Mouse (Mus musculus): ENCODE results near the gene Trp53i11. TPM values are rescaled to one million over a fixed set of nuclear protein-coding genes. Genes with fewer than 3 reads are reported as not detected.

Trp53i11 gene
- total and polyA plus RNA-seq, 3 experiments, result 0.36 to 32.1 (median 0.73) TPM

- in situ Hi-C loops (cut with MboI; ENCODE audit: low pct_ligation_motif_present, low pct_unique_long_range_greater_than_20kb, low sequenced_read_pairs), result no loop called here
- Histone ChIP-seq H3K4me2 (ENCODE audit: insufficient read depth, low read depth, poor library complexity, severe bottlenecking) (no peak overlapping the region), H3K27ac (ENCODE audit: insufficient read depth, low read depth) (no peak overlapping the region), H3K4me3 (replicated peaks in 1 of 3; ENCODE audit: low read depth in 2 of 3, low read length in 2 of 3, poor library complexity in 1 of 3) (no peak overlapping the region), H3K9me3 (replicated peaks; ENCODE audit: low read length) (no peaks in the 10 kb centered on the region), H3K27me3 (replicated peaks) (peaks cover 91% of the 10 kb centered on the region), H3K9ac (ENCODE audit: insufficient read depth, low read depth) (no peak overlapping the region), H3K4me1 (ENCODE audit: control insufficient read depth in 1 of 2, insufficient read depth in 2 of 2) (peaks cover 0 to 10% of the 10 kb centered on the region in 2 experiments; a peak in 2 of 4 replicates), H3K36me3 (replicated peaks in 1 of 2; ENCODE audit: control insufficient read depth in 1 of 2, insufficient read depth in 1 of 2, low read length in 1 of 2) (no peaks in the 10 kb centered on the region), H3K79me2 (replicated peaks; ENCODE audit: control insufficient read depth, extremely low read depth, insufficient read depth, poor library complexity, severe bottlenecking) (no peaks in the 10 kb centered on the region)
- DNase-seq (ENCODE audit: extremely low read depth), result no peak
- TF ChIP-seq MAFK (IDR thresholded peaks at IDR 0.05; ENCODE audit: insufficient replicate concordance, low read length), result peak; percentile 73
- TF ChIP-seq POLR2A (IDR thresholded peaks at IDR 0.05; ENCODE audit: low read depth, low read length), result no peak
- dilution Hi-C loops (cut with MboI; ENCODE audit: extremely low pct_ligation_motif_present, extremely low pct_unique_long_range_greater_than_20kb, low sequenced_read_pairs), result no loop called here
These were observed 47.9 kb upstream of the Trp53i11 start for GRCm38 (mm10) chr2:93139476-93139875.

- Histone ChIP-seq H3K4me3 (replicated peaks in 1 of 3; ENCODE audit: low read depth in 2 of 3, low read length in 2 of 3, poor library complexity in 1 of 3) (no peak overlapping the region), H3K36me3 (replicated peaks in 1 of 2; ENCODE audit: control insufficient read depth in 1 of 2, insufficient read depth in 1 of 2, low read length in 1 of 2) (no peaks in the 10 kb centered on the region), H3K4me1 (ENCODE audit: control insufficient read depth in 1 of 2, insufficient read depth in 2 of 2) (no peaks in the 10 kb centered on the region), H3K4me2 (ENCODE audit: insufficient read depth, low read depth, poor library complexity, severe bottlenecking) (no peak overlapping the region), H3K9ac (ENCODE audit: insufficient read depth, low read depth) (no peak overlapping the region), H3K9me3 (replicated peaks; ENCODE audit: low read length) (no peaks in the 10 kb centered on the region), H3K79me2 (replicated peaks; ENCODE audit: control insufficient read depth, extremely low read depth, insufficient read depth, poor library complexity, severe bottlenecking) (no peaks in the 10 kb centered on the region), H3K27me3 (replicated peaks) (peaks cover 90% of the 10 kb centered on the region), H3K27ac (ENCODE audit: insufficient read depth, low read depth) (no peak overlapping the region)
- TF ChIP-seq HCFC1 (IDR thresholded peaks at IDR 0.05; ENCODE audit: low read depth, low read length) (no peak), ELF1 (IDR thresholded peaks at IDR 0.05; ENCODE audit: low read depth, low read length) (no peak), EP300 (IDR thresholded peaks at IDR 0.05; ENCODE audit: low read length) (no peak), TCF12 (IDR thresholded peaks at IDR 0.05; ENCODE audit: low read depth, low read length) (no peak), PAX5 (IDR thresholded peaks at IDR 0.05; ENCODE audit: low read length) (no peak)
- no peak for DNase-seq (ENCODE audit: extremely low read depth)
- dilution Hi-C loops (cut with MboI; ENCODE audit: extremely low pct_ligation_motif_present, extremely low pct_unique_long_range_greater_than_20kb, low sequenced_read_pairs) (no loop called here), in situ Hi-C loops (cut with MboI; ENCODE audit: low pct_ligation_motif_present, low pct_unique_long_range_greater_than_20kb, low sequenced_read_pairs) (no loop called here)
These were observed 46.0 kb upstream of the Trp53i11 start for GRCm38 (mm10) chr2:93141329-93141728.

GRCm38 (mm10) chr2:93142616-93143015 is 44.7 kb upstream of the Trp53i11 start:
- Histone ChIP-seq H3K4me3 (replicated peaks in 1 of 3; ENCODE audit: low read depth in 2 of 3, low read length in 2 of 3, poor library complexity in 1 of 3) (no peak overlapping the region), H3K79me2 (replicated peaks; ENCODE audit: control insufficient read depth, extremely low read depth, insufficient read depth, poor library complexity, severe bottlenecking) (no peaks in the 10 kb centered on the region), H3K4me1 (ENCODE audit: control insufficient read depth in 1 of 2, insufficient read depth in 2 of 2) (no peaks in the 10 kb centered on the region), H3K4me2 (ENCODE audit: insufficient read depth, low read depth, poor library complexity, severe bottlenecking) (no peak overlapping the region), H3K27ac (ENCODE audit: insufficient read depth, low read depth) (no peak overlapping the region), H3K9me3 (replicated peaks; ENCODE audit: low read length) (no peaks in the 10 kb centered on the region), H3K36me3 (replicated peaks in 1 of 2; ENCODE audit: control insufficient read depth in 1 of 2, insufficient read depth in 1 of 2, low read length in 1 of 2) (no peaks in the 10 kb centered on the region), H3K9ac (ENCODE audit: insufficient read depth, low read depth) (no peak overlapping the region), H3K27me3 (replicated peaks) (peaks cover 90% of the 10 kb centered on the region)
- DNase-seq (ENCODE audit: extremely low read depth), result no peak
- dilution Hi-C loops (cut with MboI; ENCODE audit: extremely low pct_ligation_motif_present, extremely low pct_unique_long_range_greater_than_20kb, low sequenced_read_pairs) (no loop called here), in situ Hi-C loops (cut with MboI; ENCODE audit: low pct_ligation_motif_present, low pct_unique_long_range_greater_than_20kb, low sequenced_read_pairs) (no loop called here)
- TF ChIP-seq NRF1 (IDR thresholded peaks at IDR 0.05; ENCODE audit: low read depth, low read length), result no peak
- no peak for TF ChIP-seq ELF1 (IDR thresholded peaks at IDR 0.05; ENCODE audit: low read depth, low read length)
- TF ChIP-seq MAX (IDR thresholded peaks at IDR 0.05; ENCODE audit: low read length), result no peak
- TF ChIP-seq POLR2A (IDR thresholded peaks at IDR 0.05; ENCODE audit: low read depth, low read length), result no peak
- no peak for TF ChIP-seq JUND (conservative IDR thresholded peaks at IDR 0.05; ENCODE audit: low read depth, low read length)
- TF ChIP-seq MAFK (IDR thresholded peaks at IDR 0.05; ENCODE audit: insufficient replicate concordance, low read length), result no peak
- TF ChIP-seq ZNF384 (IDR thresholded peaks at IDR 0.05; ENCODE audit: low read depth, low read length), result no peak
- TF ChIP-seq RCOR1 (conservative IDR thresholded peaks at IDR 0.05; ENCODE audit: low read depth, low read length), result no peak
- TF ChIP-seq NELFE (IDR thresholded peaks at IDR 0.05; ENCODE audit: low read depth, low read length), result no peak
- TF ChIP-seq BHLHE40 (IDR thresholded peaks at IDR 0.05; ENCODE audit: low read depth, low read length), result no peak
- no peak for TF ChIP-seq MYC (IDR thresholded peaks at IDR 0.05; ENCODE audit: low read depth, low read length)
- no peak for TF ChIP-seq MEF2A (IDR thresholded peaks at IDR 0.05; ENCODE audit: borderline replicate concordance, low read depth, low read length)
- no peak for TF ChIP-seq SIN3A (IDR thresholded peaks at IDR 0.05; ENCODE audit: low read length)

All from CH12.LX (cell line).